Mouse (Mus musculus) lung, embryonic 15.5 days (tissue): ENCODE data around the gene Gpr25. TPM values are rescaled to one million over a fixed set of nuclear protein-coding genes. Genes with fewer than 3 reads are reported as not detected.
A peak's percentile ranks its signal among the peaks of the same experiment; 100 is the strongest.

Experiments
- ATAC-seq: fragments of 200-750 bp; cut with Nextera tagmentation; 2 replicates; pipeline ENCODE4 v1.8.0; 2017; ENCODE audit warnings: moderate number of reproducible peaks, borderline replicate concordance; ENCODE audit not compliant: low FRiP score, low TSS enrichment; ENCODE audit errors: extremely low read depth
- H3K27ac ChIP-seq: fragments of 300-500 bp; sonication (generic); 2 replicates; pipeline ENCODE4 v1.5.1; 2015; ENCODE audit warnings: moderate library complexity, mild to moderate bottlenecking, inconsistent platforms
- H3K27me3 ChIP-seq: fragments of 300-500 bp; sonication (generic); 2 replicates; pipeline ENCODE4 v1.6.1; 2015; ENCODE audit warnings: inconsistent platforms
- H3K36me3 ChIP-seq: fragments of 300-500 bp; sonication (generic); 2 replicates; pipeline ENCODE4 v1.6.1; 2015; ENCODE audit warnings: inconsistent platforms
- H3K4me1 ChIP-seq: fragments of 300-500 bp; sonication (generic); 2 replicates; pipeline ENCODE4 v1.6.1; 2015; ENCODE audit warnings: inconsistent platforms
- H3K4me2 ChIP-seq: fragments of 300-500 bp; sonication (generic); 2 replicates; pipeline ENCODE4 v1.6.1; 2015; ENCODE audit warnings: inconsistent platforms, mild to moderate bottlenecking, moderate library complexity
- H3K4me3 ChIP-seq: fragments of 300-500 bp; sonication (generic); 2 replicates; pipeline ENCODE4 v1.5.1; 2015; ENCODE audit warnings: mild to moderate bottlenecking, inconsistent platforms
- H3K9ac ChIP-seq: fragments of 300-500 bp; sonication (generic); 2 replicates; pipeline ENCODE4 v1.6.1; 2015; ENCODE audit warnings: inconsistent platforms
- H3K9me3 ChIP-seq: fragments of 300-500 bp; sonication (generic); 2 replicates; pipeline ENCODE4 v1.6.1; 2016; ENCODE audit warnings: inconsistent platforms
- WGBS: fragments of 180-500 bp; shearing (Covaris S2); methylation state at CpG from one replicate; pipeline ENCODE4 v1.1.7; 2015; 5-methylcytosine and 5-hydroxymethylcytosine counted together
- polyA plus RNA-seq: library from polyadenylated mRNA; unstranded; fragments of >200 nt; fragmentation: Nextera tagmentation; extraction: Ambion mirVana; gene quantifications from 2 replicates; pipeline ENCODE4 v1.2.1, GENCODE M21; 2015

The Gpr25 gene
- polyA plus RNA-seq, 1 experiment from 2014 or later: not detected

- WGBS: 43% methylated on average over 8 of the region's 8 CpGs
- peaks cover 43% of the 10 kb centered on the region for H3K27me3 ChIP-seq
- no peak overlapping the region for H3K4me3 ChIP-seq
- H3K4me2 ChIP-seq: no peak overlapping the region
- H3K9ac ChIP-seq: no peak overlapping the region
- no peaks in the 10 kb centered on the region for H3K9me3 ChIP-seq
- no peak overlapping the region for H3K27ac ChIP-seq
- H3K36me3 ChIP-seq: no peaks in the 10 kb centered on the region
- no peak for ATAC-seq
- H3K4me1 ChIP-seq: peaks cover 12% of the 10 kb centered on the region
These were observed 5.0 kb downstream of the Gpr25 start for GRCm38 (mm10) chr1:136255657-136256056.

- no peak overlapping the region for H3K4me3 ChIP-seq
- H3K4me1 ChIP-seq: peaks cover 8% of the 10 kb centered on the region
- no peak overlapping the region for H3K4me2 ChIP-seq
- no peaks in the 10 kb centered on the region for H3K36me3 ChIP-seq
- no peak overlapping the region for H3K27ac ChIP-seq
- no peak overlapping the region for H3K9ac ChIP-seq
- WGBS: 30% methylated on average over 6 of the region's 6 CpGs
- no peaks in the 10 kb centered on the region for H3K9me3 ChIP-seq
- ATAC-seq: no peak
- H3K27me3 ChIP-seq: peaks cover 38% of the 10 kb centered on the region
These were observed 5.5 kb downstream of the Gpr25 start for GRCm38 (mm10) chr1:136255174-136255573.

- Histone ChIP-seq H3K9ac (no peak overlapping the region), H3K27ac (no peak overlapping the region), H3K4me2 (no peak overlapping the region), H3K36me3 (no peaks in the 10 kb centered on the region), H3K27me3 (peaks cover 32% of the 10 kb centered on the region), H3K9me3 (no peaks in the 10 kb centered on the region), H3K4me3 (no peak overlapping the region), H3K4me1 (peaks cover 2% of the 10 kb centered on the region)
- no peak for ATAC-seq
- 52% methylated on average over 10 of the region's 10 CpGs for WGBS
These were observed 6.1 kb downstream of the Gpr25 start for GRCm38 (mm10) chr1:136254503-136255065.

DNA sequence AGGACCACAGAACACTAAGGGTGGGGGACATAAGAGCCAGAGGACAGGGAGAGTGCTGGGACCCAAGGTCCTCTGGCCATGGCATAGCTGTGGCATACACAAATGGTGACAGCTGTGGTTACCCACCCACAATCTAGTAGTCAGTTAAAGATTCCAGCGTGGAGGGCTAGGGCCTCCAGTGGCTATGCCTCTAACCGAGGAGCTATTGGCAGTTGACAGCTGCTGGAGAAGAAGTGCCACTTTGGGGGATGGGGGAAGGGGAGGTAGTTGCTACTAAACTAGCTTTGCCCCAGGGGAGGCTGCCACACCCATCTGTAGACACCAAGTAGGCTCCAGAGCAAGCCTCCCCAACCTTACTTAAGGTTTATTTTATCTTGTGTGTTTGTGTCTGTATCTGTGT is 7.2 kb downstream of the Gpr25 start:
- Histone ChIP-seq H3K36me3 (no peaks in the 10 kb centered on the region), H3K27ac (no peak overlapping the region)

DNA sequence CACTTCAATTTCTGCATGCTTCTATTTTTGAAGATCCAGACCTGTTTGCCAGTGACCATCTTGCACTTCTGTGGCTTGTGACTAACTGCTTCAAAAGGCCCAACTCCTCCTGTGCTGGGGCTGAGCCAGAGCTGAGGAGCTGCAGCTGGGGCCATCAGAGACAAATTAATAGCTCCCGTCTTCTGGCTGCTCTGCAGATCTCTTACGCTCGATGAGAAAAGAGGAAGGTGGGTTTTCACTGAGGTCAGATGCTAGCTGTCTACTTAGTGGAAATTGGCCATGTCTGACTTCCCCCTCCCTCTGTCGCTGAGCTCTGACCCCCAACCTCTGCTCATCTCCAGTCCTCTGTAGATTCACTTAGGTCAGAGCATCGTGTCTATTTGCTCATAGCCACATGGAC is 11.0 kb downstream of the Gpr25 start:
- H3K4me2 ChIP-seq: no peak overlapping the region
- WGBS: 33% methylated on average over 5 of the region's 5 CpGs
- H3K27me3 ChIP-seq: no peaks in the 10 kb centered on the region
- H3K4me3 ChIP-seq: no peak overlapping the region
- no peaks in the 10 kb centered on the region for H3K4me1 ChIP-seq
- ATAC-seq: no peak
- no peak overlapping the region for H3K9ac ChIP-seq
- H3K27ac ChIP-seq: no peak overlapping the region
- no peaks in the 10 kb centered on the region for H3K9me3 ChIP-seq
- no peaks in the 10 kb centered on the region for H3K36me3 ChIP-seq

More for the DNA sequence above, 7.2 kb downstream of the Gpr25 start:
- no peaks in the 10 kb centered on the region for H3K4me1 ChIP-seq
- ATAC-seq: no peak
- no peak overlapping the region for H3K4me2 ChIP-seq
- no peaks in the 10 kb centered on the region for H3K9me3 ChIP-seq
- H3K4me3 ChIP-seq: no peak overlapping the region
- peaks cover 21% of the 10 kb centered on the region for H3K27me3 ChIP-seq
- H3K9ac ChIP-seq: no peak overlapping the region
- WGBS: 16% methylated on average over 2 of the region's 2 CpGs

DNA sequence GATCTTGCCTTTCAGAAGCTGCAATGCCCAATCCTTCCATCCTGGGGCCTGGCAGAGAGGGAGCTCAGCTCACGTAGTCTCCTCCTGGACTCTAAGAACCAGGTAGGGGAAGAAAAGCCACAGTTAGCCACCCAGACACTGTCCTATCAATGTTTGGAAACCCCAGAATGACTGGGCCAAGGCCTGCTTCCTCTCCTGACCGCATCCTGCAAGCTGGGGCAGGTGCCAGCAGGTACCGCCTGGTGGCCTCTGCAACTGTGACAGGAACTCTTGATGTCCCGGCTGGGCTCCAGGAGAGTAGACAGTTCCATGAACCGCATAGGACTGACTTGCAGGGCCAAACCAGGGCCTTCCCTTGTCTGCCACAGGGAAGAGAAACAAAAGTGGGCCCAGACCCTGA is 13.3 kb downstream of the Gpr25 start:
- ATAC-seq: no peak
- no peak overlapping the region for H3K4me2 ChIP-seq
- H3K4me1 ChIP-seq: no peaks in the 10 kb centered on the region
- no peak overlapping the region for H3K4me3 ChIP-seq
- H3K9me3 ChIP-seq: no peaks in the 10 kb centered on the region
- H3K36me3 ChIP-seq: no peaks in the 10 kb centered on the region
- H3K9ac ChIP-seq: no peak overlapping the region
- no peak overlapping the region for H3K27ac ChIP-seq
- WGBS: 86% methylated on average over 5 of the region's 5 CpGs
- H3K27me3 ChIP-seq: no peaks in the 10 kb centered on the region

GRCm38 (mm10) chr1:136244469-136244868 is 16.2 kb downstream of the Gpr25 start:
- H3K4me1 ChIP-seq: no peaks in the 10 kb centered on the region
- no peak overlapping the region for H3K27ac ChIP-seq
- no peak overlapping the region for H3K4me2 ChIP-seq
- no peaks in the 10 kb centered on the region for H3K27me3 ChIP-seq
- ATAC-seq: no peak
- H3K4me3 ChIP-seq: no peak overlapping the region
- WGBS: 69% methylated on average over 5 of the region's 5 CpGs
- no peaks in the 10 kb centered on the region for H3K9me3 ChIP-seq
- no peak overlapping the region for H3K9ac ChIP-seq
- H3K36me3 ChIP-seq: no peaks in the 10 kb centered on the region

GRCm38 (mm10) chr1:136241801-136242200 is 18.9 kb downstream of the Gpr25 start:
- Histone ChIP-seq H3K4me3 (no peak overlapping the region), H3K4me1 (no peaks in the 10 kb centered on the region), H3K9me3 (no peaks in the 10 kb centered on the region), H3K36me3 (no peaks in the 10 kb centered on the region), H3K27me3 (no peaks in the 10 kb centered on the region), H3K27ac (no peak overlapping the region), H3K9ac (no peak overlapping the region), H3K4me2 (no peak overlapping the region)
- WGBS: 80% methylated on average over 7 of the region's 7 CpGs
- ATAC-seq: no peak

DNA sequence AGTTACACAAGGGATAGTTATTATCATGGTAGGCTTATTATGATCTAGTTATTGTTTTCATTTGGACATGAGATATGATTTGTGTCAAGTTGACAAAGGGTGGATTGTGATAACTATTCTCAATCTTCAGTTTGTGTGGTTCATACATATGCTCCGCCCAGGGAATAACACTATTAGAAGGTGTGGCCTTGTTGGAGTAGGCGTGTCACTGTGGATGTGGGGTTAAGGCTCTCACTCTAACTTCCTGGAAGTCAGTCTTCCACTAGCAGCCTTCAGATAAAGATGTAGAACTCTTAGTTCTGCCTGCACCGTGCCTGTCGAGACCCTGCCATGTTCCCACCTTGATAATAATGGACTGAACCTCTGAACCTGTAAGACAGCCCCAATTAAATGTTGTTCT is 22.2 kb downstream of the Gpr25 start:
- no peak overlapping the region for H3K4me3 ChIP-seq

DNA sequence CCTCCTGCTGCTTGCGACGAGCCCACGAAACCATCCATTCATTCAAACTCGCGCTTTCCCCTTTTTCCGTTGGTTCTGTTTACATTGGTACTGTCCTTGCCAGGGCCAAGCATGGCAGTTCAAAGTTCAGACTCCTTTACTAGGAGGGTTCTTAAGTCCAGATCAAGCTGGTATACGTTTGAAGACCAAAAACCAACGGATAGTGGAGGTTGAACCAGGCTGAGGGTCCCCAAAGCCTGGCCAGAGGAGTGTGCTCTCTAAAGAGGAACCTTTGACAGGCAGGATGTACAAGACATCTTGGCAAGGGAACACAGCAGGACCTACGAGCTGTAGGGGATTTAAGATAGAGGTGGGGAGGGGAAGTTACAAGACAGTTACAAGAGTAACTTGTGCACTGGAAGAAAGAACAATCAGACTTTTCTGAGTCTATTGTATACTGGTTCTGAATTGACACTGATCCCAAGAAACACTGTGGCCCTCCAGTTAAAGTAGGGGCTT is 26.0 kb downstream of the Gpr25 start:
- Histone ChIP-seq H3K9me3 (no peaks in the 10 kb centered on the region), H3K4me3 (peak overlapping the region; percentile 62), H3K27me3 (no peaks in the 10 kb centered on the region), H3K9ac (peak overlapping the region; percentile 47), H3K4me1 (peaks cover 33% of the 10 kb centered on the region), H3K27ac (peak overlapping the region; percentile 86), H3K4me2 (peak overlapping the region; percentile 76), H3K36me3 (no peaks in the 10 kb centered on the region)
- ATAC-seq: no peak
- 3% methylated on average over 9 of the region's 9 CpGs for WGBS

More for the DNA sequence above, 22.2 kb downstream of the Gpr25 start:
- ATAC-seq: no peak
- Histone ChIP-seq H3K4me1 (peaks cover 4% of the 10 kb centered on the region), H3K27ac (no peak overlapping the region), H3K9ac (no peak overlapping the region), H3K36me3 (no peaks in the 10 kb centered on the region), H3K4me2 (no peak overlapping the region), H3K27me3 (no peaks in the 10 kb centered on the region), H3K9me3 (no peaks in the 10 kb centered on the region)
- WGBS: 91% methylated on average over 4 of the region's 4 CpGs

- H3K4me1 ChIP-seq: peaks cover 39% of the 10 kb centered on the region
- H3K9me3 ChIP-seq: no peaks in the 10 kb centered on the region
- no peaks in the 10 kb centered on the region for H3K27me3 ChIP-seq
- H3K27ac ChIP-seq: peak within 1 kb of the TSS; percentile 86
- peak within 1 kb of the TSS; percentile 47 for H3K9ac ChIP-seq
- H3K4me3 ChIP-seq: peak within 1 kb of the TSS; percentile 62
- WGBS: under 1% methylated on average over 47 of the region's 51 CpGs
- ATAC-seq: peak; percentile 82
- H3K36me3 ChIP-seq: no peaks in the 10 kb centered on the region
- H3K4me2 ChIP-seq: peak within 1 kb of the TSS; percentile 76
These were observed 26.6 kb downstream of the Gpr25 start, which contains the start of gene Inava for GRCm38 (mm10) chr1:136233892-136234594. Gene Inava, minus strand, starts transcription at chr1:136234264.

DNA sequence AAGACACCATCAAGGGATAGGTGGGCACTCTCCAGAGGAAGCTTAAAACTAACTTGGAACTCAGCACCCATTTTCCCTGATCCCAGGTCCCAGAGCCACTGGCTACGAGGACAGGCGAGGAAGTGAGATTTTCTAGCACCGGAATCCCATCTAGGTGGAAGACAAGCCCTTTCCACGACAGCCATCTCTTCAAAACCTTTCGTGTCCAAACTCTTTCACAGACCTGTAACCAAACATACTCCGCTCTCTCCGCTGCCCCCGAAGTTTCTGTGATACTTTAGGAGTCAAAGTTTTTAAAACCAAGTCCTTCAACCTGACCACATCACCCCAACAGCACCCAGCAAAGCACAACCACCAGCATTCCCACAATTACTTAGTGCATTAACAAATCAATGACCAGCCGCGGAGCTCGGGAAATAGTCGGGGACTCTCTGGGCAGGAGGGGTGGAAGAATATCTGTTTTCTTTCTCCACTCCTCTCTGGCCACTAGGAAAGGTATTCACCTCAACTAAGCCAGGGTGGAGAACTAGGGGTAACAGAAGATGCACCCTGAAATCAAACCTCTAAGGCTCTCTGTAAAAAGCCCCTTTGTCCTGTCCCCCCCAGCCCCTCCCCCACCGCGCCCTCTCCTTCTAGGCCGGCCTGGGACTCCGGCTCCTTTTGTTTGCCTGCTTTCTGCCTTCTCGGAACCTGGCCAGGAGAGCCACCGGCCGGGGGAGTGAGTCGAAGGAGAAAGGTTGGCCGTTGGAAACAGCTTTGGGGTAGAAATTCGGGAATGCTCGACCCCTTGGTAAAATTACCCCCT is 27.5 kb downstream of the Gpr25 start:
- Histone ChIP-seq H3K4me3 (peak overlapping the region; percentile 62), H3K27me3 (no peaks in the 10 kb centered on the region), H3K9ac (peak overlapping the region; percentile 47), H3K27ac (peak overlapping the region; percentile 86), H3K4me2 (peak overlapping the region; percentile 76), H3K4me1 (peaks cover 48% of the 10 kb centered on the region), H3K36me3 (no peaks in the 10 kb centered on the region), H3K9me3 (no peaks in the 10 kb centered on the region)
- no peak for ATAC-seq
- 1% methylated on average over 23 of the region's 23 CpGs for WGBS
